Mouse (Mus musculus) midbrain, embryonic 10.5 days (tissue): Measurements from ENCODE around the gene Tnfsf10. TPM values are rescaled to one million over a fixed set of nuclear protein-coding genes. Genes with fewer than 3 reads are reported as not detected.
"Not testable (repeated sequence)": the region's sequence is repeated elsewhere in the genome, so short reads cannot be mapped to it uniquely, and the experiment has no call there.

Experiments used
- DNase-seq: peaks from one replicate; pipeline ENCODE4 v3.0.0-alpha.2; 2017; ENCODE audit warnings: low spot score
- H3K27ac ChIP-seq: fragments of 300-500 bp; sonication (generic); replicated peaks from 2 replicates; pipeline ENCODE4 v1.5.1; 2016; ENCODE audit warnings: mild to moderate bottlenecking
- H3K27me3 ChIP-seq: fragments of 300-500 bp; sonication (generic); 2 replicates; pipeline ENCODE4 v1.6.1; 2016; ENCODE audit warnings: low read depth, mild to moderate bottlenecking; ENCODE audit not compliant: poor library complexity, severe bottlenecking
- H3K36me3 ChIP-seq: fragments of 300-500 bp; sonication (generic); 2 replicates; pipeline ENCODE4 v1.6.1; 2016; ENCODE audit warnings: mild to moderate bottlenecking, moderate library complexity
- H3K4me1 ChIP-seq: fragments of 300-500 bp; sonication (generic); 2 replicates; pipeline ENCODE4 v1.6.1; 2016
- H3K4me3 ChIP-seq: fragments of 300-500 bp; sonication (generic); 2 replicates; pipeline ENCODE4 v1.5.1; 2016; ENCODE audit warnings: mild to moderate bottlenecking, moderate library complexity
- H3K9me3 ChIP-seq: fragments of 300-500 bp; sonication (generic); replicated peaks from 2 replicates; pipeline ENCODE4 v1.6.1; 2016; ENCODE audit warnings: mild to moderate bottlenecking
- WGBS: fragments of 180-500 bp; shearing (Covaris S2); methylation state at CpG from one replicate; pipeline ENCODE4 v1.1.7; 2016; 5-methylcytosine and 5-hydroxymethylcytosine counted together
- polyA plus RNA-seq: library from polyadenylated mRNA; unstranded; fragments of >200 nt; fragmentation: Nextera tagmentation; extraction: Ambion mirVana; gene quantifications from 2 replicates; pipeline ENCODE4 v1.2.1, GENCODE M21; 2016

The Tnfsf10 gene
- not detected in 2 replicates for polyA plus RNA-seq

DNA sequence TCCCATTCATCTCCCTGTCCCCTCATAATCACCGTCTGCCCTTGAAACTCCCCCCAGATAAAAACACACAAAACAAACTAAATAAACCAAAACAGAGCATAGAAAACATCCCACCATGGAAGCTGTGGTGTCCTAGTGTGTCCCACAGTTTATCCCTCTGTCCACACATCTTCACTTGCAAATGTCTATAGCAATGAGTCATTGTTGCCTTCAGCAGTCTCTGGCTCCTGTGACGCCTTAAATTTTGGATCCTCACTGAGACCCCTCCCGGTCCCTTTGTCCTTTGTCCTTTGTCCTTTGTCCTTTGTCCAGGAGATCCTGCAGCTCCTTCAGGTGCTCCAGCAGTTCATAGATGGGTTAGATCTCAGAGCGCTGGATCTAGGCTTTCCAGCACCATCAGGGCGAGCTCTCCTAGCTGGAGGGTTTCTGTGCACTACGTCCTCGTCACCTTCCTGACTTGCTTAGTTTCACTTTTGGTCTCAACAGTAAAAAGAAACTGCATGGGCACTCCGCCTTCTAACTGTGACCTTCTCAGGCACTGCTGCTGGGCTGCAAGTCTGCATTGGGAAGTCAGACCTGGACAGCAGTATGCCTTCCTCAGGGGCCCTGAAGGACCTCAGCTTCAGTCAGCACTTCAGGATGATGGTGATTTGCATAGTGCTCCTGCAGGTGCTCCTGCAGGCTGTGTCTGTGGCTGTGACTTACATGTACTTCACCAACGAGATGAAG lies at the start of gene Tnfsf10:
Tnfsf10 (plus strand) TSS at position 470 of the 729 bp plus-strand sequence.
- H3K27me3 ChIP-seq, result no peaks in the 10 kb centered on the region
- H3K27ac ChIP-seq, result no peak within 1 kb of the TSS
- H3K4me3 ChIP-seq, result no peak within 1 kb of the TSS
- DNase-seq, result no peak
- 78% methylated on average over 9 of the region's 9 CpGs for WGBS
- H3K4me1 ChIP-seq, result no peaks in the 10 kb centered on the region
- no peaks in the 10 kb centered on the region for H3K9me3 ChIP-seq
- no peaks in the 10 kb centered on the region for H3K36me3 ChIP-seq

DNA sequence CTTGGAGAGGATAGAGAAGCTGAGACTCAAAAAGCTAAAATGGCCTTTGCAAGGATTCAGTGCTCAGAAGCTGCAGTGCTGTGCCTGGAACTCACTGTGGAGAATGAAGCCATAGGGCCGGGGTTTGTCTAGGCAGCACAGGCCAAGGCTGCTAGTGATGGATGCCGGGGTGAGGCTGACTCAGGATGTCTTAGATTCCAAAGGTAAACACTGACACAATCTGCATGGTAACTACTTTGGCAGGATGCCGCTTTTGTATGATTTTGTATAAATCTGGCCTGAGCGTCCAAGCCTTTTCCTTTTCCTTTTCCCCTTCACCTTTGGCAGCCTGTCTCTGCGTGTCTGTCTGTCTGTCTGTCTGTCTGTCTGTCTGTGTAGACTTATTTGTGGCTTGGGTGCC lies 49.5 kb upstream of the Tnfsf10 start:
- Histone ChIP-seq H3K4me3 (no peak overlapping the region), H3K4me1 (peaks cover 9% of the 10 kb centered on the region), H3K36me3 (no peaks in the 10 kb centered on the region), H3K9me3 (no peaks in the 10 kb centered on the region), H3K27me3 (no peaks in the 10 kb centered on the region; the same call in 1 of the 2 replicates), H3K27ac (no peak overlapping the region)
- 84% methylated on average over 5 of the region's 5 CpGs for WGBS
- no peak for DNase-seq

DNA sequence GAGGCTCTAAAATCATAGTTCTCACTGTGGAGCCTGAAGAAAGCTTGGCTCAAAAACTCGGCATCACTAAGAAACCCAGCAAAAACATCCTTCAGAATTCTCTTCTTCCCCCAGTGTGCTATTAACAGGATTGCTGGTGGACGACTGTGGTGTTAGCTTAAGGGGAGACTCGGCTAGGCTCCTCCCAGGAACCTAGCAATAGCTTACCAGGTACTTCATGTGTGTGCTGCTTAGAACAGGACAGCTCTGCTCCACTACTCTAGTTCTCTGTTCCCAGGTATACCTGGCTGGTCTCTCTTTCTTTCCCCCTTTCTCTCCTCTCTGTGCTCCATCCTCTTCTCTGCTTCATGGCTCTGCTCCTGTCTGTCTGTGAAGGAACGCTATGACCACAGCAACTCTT lies 48.9 kb upstream of the Tnfsf10 start:
- no peaks in the 10 kb centered on the region; the same call in 1 of the 2 replicates for H3K27me3 ChIP-seq

DNA sequence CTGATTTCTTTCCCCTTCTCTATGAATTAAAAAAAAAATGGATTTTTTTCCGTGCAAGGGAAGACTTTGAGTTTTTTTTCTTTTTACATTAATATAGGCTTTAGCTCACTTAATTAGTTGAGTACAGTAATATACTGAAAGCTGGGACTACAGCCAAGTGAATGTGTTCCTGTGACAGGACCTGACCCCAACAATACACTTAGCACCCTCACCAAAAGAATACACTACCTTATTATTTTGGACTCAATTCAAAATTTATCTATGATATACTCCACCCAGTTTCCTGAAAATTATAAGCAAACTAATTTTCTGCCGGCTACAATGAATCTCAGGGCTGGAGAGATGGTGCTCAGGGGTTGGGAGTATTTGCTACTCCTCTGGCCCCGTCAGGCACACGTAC lies 47.7 kb upstream of the Tnfsf10 start:
- WGBS, result 90% methylated on average over 4 of the region's 4 CpGs
- H3K9me3 ChIP-seq, result no peaks in the 10 kb centered on the region
- no peaks in the 10 kb centered on the region; the same call in 1 of the 2 replicates for H3K27me3 ChIP-seq
- no peak overlapping the region for H3K4me3 ChIP-seq
- H3K36me3 ChIP-seq, result no peaks in the 10 kb centered on the region
- H3K4me1 ChIP-seq, result peaks cover 15% of the 10 kb centered on the region
- DNase-seq, result no peak
- H3K27ac ChIP-seq, result no peak overlapping the region

More for the DNA sequence above, 48.9 kb upstream of the Tnfsf10 start:
- Histone ChIP-seq H3K36me3 (no peaks in the 10 kb centered on the region), H3K4me1 (peaks cover 11% of the 10 kb centered on the region), H3K9me3 (no peaks in the 10 kb centered on the region), H3K27ac (no peak overlapping the region), H3K4me3 (no peak overlapping the region)
- 77% methylated on average over 4 of the region's 4 CpGs for WGBS
- DNase-seq, result no peak

DNA sequence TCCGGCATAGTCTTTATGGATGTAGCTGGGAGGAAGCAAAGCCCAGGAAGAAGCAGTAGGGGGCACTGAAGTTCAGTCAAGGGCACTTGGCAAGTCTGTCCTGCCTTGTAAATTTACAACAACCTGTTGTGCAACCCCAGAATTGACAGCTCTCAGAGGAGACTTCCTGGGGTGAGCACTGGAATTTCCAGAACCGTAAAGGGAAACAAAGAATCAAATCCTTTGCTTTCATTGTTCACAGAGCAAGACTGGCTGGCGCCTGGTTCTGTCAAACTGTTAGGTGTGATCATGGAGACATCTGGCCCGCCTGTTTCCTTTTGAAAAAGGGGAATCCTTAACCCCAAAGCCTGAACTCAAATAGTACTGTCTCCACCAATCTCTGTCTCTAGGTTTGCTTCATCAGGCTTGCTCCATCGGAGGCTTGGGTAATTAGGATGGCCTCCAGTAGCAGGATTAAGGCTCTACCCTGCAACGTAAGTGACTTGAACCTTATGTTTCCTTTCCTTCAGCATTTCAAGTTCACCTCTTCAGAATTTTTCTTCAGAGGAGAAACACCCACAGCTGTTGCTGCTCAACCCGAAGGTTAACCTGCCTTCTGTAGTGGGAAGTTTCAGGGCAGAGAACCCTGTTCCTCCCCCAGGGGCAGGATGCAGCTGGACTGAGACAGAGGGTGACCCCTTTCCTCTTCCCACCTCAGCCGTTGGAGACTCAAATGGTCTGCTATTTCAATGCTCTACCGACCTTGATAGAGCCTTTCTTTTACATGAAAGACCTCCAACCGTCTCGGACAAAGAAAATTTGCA lies 46.5 kb upstream of the Tnfsf10 start:
- H3K27ac ChIP-seq, result peak overlapping the region; percentile 42; the same call in 1 of the 2 replicates
- H3K36me3 ChIP-seq, result no peaks in the 10 kb centered on the region
- DNase-seq, result no peak
- H3K9me3 ChIP-seq, result no peaks in the 10 kb centered on the region
- H3K4me1 ChIP-seq, result peaks cover 15% of the 10 kb centered on the region
- no peak overlapping the region for H3K4me3 ChIP-seq
- 44% methylated on average over 11 of the region's 11 CpGs for WGBS
- H3K27me3 ChIP-seq, result no peaks in the 10 kb centered on the region; the same call in 1 of the 2 replicates

DNA sequence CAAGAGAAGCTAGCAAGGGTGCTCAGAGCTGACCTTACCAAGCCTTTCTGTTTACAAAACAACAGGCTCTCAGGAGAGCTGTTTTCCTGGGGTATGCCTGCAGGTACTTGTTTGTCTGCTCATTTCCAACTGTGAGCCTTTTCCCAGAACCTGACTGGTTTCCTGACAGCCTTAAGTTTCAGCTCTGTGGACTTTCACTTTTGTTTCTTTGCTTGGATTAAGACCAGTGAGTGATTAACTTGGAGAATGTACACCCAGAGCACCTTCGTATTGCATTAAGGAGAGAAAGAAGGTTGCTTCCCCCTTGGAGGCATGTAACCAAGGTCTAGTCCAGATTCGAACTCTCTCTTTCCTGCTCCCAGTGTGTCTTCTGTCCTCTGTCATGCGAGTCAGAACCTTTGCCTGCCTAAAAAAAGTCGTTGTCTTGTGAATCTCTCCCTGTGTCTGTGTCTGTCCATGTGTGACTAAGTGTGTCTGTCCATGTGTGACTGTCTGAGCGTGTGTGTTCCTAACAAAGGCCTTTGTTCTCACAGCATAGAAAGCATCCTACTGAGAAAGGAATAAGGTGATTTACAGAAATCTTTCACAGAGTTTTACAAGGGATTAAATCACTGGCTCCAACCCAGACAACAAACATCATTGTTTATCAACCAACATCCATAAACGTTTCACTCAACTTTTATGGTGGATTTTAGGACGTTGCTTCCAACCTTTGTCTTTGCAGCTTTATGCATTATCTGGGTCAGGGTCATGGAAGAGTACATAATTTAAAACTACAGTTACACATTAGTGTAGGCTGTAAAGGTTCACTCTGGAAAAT lies 43.7 kb upstream of the Tnfsf10 start:
- peaks cover 15% of the 10 kb centered on the region for H3K4me1 ChIP-seq
- H3K9me3 ChIP-seq, result no peaks in the 10 kb centered on the region
- no peak overlapping the region for H3K4me3 ChIP-seq
- H3K27ac ChIP-seq, result no peak overlapping the region; the same call in 1 of the 2 replicates
- no peak for DNase-seq
- WGBS, result 16% methylated on average over 7 of the region's 7 CpGs
- no peaks in the 10 kb centered on the region; the same call in 1 of the 2 replicates for H3K27me3 ChIP-seq
- H3K36me3 ChIP-seq, result no peaks in the 10 kb centered on the region

DNA sequence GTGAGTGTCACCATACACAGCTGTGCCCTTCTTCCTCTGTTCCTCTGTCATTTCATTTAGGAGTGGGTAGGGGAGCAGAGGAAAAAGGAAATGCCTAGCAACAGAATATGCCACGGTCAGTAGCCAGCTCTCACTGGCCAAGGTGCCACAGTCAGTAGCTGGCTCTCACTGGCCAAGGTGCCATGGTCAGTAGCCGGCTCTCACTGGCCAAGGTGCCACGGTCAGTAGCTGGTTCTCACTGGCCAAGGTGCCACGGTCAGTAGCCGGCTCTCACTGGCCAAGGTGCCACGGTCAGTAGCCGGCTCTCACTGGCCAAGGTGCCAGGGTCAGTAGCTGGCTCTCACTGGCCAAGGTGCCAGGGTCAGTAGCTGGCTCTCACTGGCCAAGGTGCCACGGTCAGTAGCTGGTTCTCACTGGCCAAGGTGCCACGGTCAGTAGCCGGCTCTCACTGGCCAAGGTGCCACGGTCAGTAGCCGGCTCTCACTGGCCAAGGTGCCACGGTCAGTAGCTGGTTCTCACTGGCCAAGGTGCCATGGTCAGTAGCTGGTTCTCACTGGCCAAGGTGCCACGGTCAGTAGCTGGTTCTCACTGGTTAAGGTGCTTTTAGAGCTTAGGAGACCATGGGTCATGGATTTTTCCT lies 37.4 kb upstream of the Tnfsf10 start:
- 94% methylated on average over 14 of the region's 14 CpGs for WGBS
- not testable (repeated sequence) for DNase-seq, H3K4me3 ChIP-seq, H3K36me3 ChIP-seq, H3K27ac ChIP-seq, H3K9me3 ChIP-seq
- H3K4me1 ChIP-seq, result peaks cover 16% of the 10 kb centered on the region
- H3K27me3 ChIP-seq, result peaks cover 17% of the 10 kb centered on the region

DNA sequence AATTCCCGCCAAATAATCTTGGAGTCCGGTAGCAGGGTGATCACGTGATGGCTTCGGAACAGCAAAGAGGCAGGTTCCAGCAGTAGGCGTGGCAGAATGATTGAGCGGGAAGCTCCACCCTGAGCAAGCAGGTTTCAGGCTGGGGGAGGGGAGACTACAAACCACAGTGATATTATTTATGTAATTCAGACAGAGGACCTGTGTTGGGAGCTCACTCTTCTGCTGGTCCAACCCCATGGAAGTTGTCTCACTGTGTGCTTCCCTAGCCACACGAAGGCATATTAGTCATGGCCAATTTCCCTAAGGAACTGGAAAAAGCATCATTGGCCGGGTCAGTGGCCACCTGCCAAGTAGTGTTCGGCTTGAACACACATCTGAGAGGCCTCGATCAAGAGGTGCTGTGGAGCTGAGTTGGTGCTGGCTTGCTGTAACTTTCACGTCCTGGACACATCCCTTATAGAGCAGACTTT lies 36.5 kb upstream of the Tnfsf10 start:
- no peak for DNase-seq
- no peaks in the 10 kb centered on the region for H3K36me3 ChIP-seq
- peaks cover 17% of the 10 kb centered on the region for H3K27me3 ChIP-seq
- no peak overlapping the region for H3K27ac ChIP-seq
- H3K4me3 ChIP-seq, result no peak overlapping the region
- H3K9me3 ChIP-seq, result no peaks in the 10 kb centered on the region; the same call in 1 of the 2 replicates
- 72% methylated on average over 11 of the region's 11 CpGs for WGBS
- peaks cover 16% of the 10 kb centered on the region for H3K4me1 ChIP-seq

DNA sequence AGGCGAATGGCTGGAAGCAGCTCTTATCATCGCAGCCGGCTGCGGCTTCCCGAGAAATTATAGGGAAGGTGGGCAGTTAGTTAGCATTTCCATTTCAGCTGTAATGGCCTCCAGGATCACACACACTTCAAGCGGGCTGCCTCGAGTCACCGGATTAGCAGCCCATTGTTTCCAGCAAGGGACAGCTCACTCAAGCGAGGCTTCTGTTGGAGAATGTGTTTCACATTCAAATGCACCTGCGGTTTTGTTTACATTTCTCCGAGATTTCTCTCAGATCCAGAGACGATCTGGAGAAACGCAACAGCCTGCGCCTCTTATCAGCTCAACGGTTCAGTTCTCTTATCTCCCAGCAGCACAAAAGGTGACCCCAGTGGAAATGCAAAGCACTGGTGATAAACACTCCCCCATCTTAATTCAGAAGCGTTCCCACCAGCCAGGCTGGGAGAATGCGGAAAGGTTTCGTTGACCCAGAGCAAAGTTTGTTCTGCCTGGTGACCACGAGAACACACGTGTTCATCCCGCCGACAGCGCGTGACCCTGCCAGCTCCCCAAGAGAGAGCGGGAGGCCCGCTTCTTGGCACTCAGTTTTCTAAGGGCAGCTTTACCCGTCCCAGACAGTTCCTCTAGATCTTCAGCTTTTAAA lies 33.6 kb upstream of the Tnfsf10 start:
- peak overlapping the region; percentile 49 for H3K4me3 ChIP-seq
- H3K27ac ChIP-seq, result peak overlapping the region; percentile 59
- 2% methylated on average over 27 of the region's 27 CpGs for WGBS
- peaks cover 17% of the 10 kb centered on the region for H3K27me3 ChIP-seq
- DNase-seq, result peak; percentile 64
- H3K4me1 ChIP-seq, result peaks cover 16% of the 10 kb centered on the region
- no peaks in the 10 kb centered on the region; the same call in 1 of the 2 replicates for H3K9me3 ChIP-seq
- H3K36me3 ChIP-seq, result no peaks in the 10 kb centered on the region

DNA sequence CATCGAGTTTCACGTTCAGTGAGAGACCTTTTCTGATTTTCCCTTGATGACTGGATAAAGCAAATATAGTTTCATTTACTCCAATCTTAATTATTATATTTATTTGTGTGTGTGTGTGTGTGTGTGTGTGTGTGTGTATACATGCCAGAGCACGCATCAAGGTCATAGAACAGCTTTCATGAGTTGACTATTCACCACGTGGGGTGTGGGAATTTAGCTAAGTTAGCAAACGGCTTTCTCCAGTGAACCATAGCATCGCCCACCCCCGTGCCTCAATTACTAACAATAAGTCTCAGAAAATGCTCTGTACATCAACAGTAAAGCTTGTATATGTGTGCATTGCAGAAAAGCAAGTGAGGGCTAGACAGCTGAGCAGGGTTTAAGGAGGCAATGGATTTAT lies 33.0 kb upstream of the Tnfsf10 start:
- DNase-seq, result no peak
- peaks cover 16% of the 10 kb centered on the region for H3K4me1 ChIP-seq
- H3K36me3 ChIP-seq, result no peaks in the 10 kb centered on the region
- H3K4me3 ChIP-seq, result peak overlapping the region; percentile 49
- H3K9me3 ChIP-seq, result no peaks in the 10 kb centered on the region; the same call in 1 of the 2 replicates
- 52% methylated on average over 7 of the region's 7 CpGs for WGBS
- peaks cover 17% of the 10 kb centered on the region for H3K27me3 ChIP-seq
- H3K27ac ChIP-seq, result peak overlapping the region; percentile 59

DNA sequence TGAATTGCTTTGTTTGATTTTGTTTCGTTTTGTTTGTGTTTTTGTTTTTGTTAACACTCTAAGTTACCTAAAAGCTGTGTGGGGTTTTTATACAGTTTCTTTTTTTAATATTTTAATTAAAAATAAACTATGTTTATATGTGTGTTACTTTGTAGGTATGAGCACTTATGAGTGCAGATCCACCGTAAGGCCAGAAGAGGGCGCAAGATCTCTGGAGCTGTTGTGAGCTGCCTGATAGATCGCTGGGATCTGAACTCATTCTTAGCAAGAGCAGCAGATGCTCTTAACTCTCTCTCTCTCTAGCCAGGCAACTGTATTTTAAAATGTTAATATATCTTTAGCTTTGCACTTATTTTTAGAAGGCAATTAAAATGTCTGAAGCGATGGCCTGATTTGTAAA lies 32.6 kb upstream of the Tnfsf10 start:
- no peak overlapping the region for H3K27ac ChIP-seq
- peaks cover 16% of the 10 kb centered on the region for H3K4me1 ChIP-seq
- no peaks in the 10 kb centered on the region for H3K36me3 ChIP-seq
- no peak overlapping the region for H3K4me3 ChIP-seq
- 91% methylated on average over 5 of the region's 5 CpGs for WGBS
- no peaks in the 10 kb centered on the region; the same call in 1 of the 2 replicates for H3K9me3 ChIP-seq
- no peak for DNase-seq
- peaks cover 17% of the 10 kb centered on the region for H3K27me3 ChIP-seq
